Mouse (Mus musculus): ENCODE results near the gene Azin2. TPM values are rescaled to one million over a fixed set of nuclear protein-coding genes. Genes with fewer than 3 reads are reported as not detected.

Gene Azin2
- 10 to 100 TPM; 27.7 to 31.0 TPM for total RNA-seq (2021)
- long read RNA-seq, transcript Azin2-201 (11 exons, 2,063 nt) = major isoform, 14 of 40 reads
- long read RNA-seq, partial matches to known transcripts = 10 of 40 reads
- long read RNA-seq, other reads (novel, unspliced or antisense) = 13 of 40 reads

- DNase-seq (ENCODE audit: low spot score in 2 of 2) = peak; percentile 90 to 94
These were observed at the start of gene Azin2 for GRCm38 (mm10) chr4:128962029-128962925. TSS of gene Azin2 (minus strand) at chr4:128962442.

GRCm38 (mm10) chr4:129011604-129012121 lies 49.4 kb upstream of the Azin2 start:
- no peak for DNase-seq (ENCODE audit: low spot score in 2 of 2)

- DNase-seq (ENCODE audit: low spot score in 2 of 2) = no peak
These were observed 47.3 kb upstream of the Azin2 start for GRCm38 (mm10) chr4:129009521-129009920.

GRCm38 (mm10) chr4:129008672-129009071 lies 46.4 kb upstream of the Azin2 start:
- DNase-seq (ENCODE audit: low spot score in 2 of 2) = no peak

GRCm38 (mm10) chr4:129008006-129008519 lies 45.8 kb upstream of the Azin2 start:
- DNase-seq (ENCODE audit: low spot score in 2 of 2) = no peak

- DNase-seq (ENCODE audit: low spot score in 2 of 2) = no peak
These were observed 41.5 kb upstream of the Azin2 start for GRCm38 (mm10) chr4:129003720-129004119.

- DNase-seq (ENCODE audit: low spot score in 2 of 2) = no peak
These were observed 38.5 kb upstream of the Azin2 start for GRCm38 (mm10) chr4:129000786-129001185.

- no peak for DNase-seq (ENCODE audit: low spot score in 2 of 2)
These were observed 36.2 kb upstream of the Azin2 start for GRCm38 (mm10) chr4:128998401-128998800.

- no peak for DNase-seq (ENCODE audit: low spot score in 2 of 2)
These were observed 35.0 kb upstream of the Azin2 start for GRCm38 (mm10) chr4:128997258-128997657.

- no peak for DNase-seq (ENCODE audit: low spot score in 2 of 2)
These were observed 33.0 kb upstream of the Azin2 start for GRCm38 (mm10) chr4:128995238-128995637.

- no peak for DNase-seq (ENCODE audit: low spot score in 2 of 2)
These were observed 31.4 kb upstream of the Azin2 start for GRCm38 (mm10) chr4:128993675-128994074.

- DNase-seq (ENCODE audit: low spot score in 2 of 2) = peak; percentile 98 to 99
These were observed 30.9 kb upstream of the Azin2 start for GRCm38 (mm10) chr4:128993025-128993662.

- no peak for DNase-seq (ENCODE audit: low spot score in 2 of 2)
These were observed 29.9 kb upstream of the Azin2 start for GRCm38 (mm10) chr4:128992176-128992575.

- no peak for DNase-seq (ENCODE audit: low spot score in 2 of 2)
These were observed 29.3 kb upstream of the Azin2 start, which contains the start of gene Ak2 for GRCm38 (mm10) chr4:128991500-128992008. TSS of gene Ak2 (plus strand) at chr4:128991958.

GRCm38 (mm10) chr4:128989678-128990077 lies 27.4 kb upstream of the Azin2 start:
- DNase-seq (ENCODE audit: low spot score in 2 of 2) = no peak

GRCm38 (mm10) chr4:128988911-128989310 lies 26.7 kb upstream of the Azin2 start:
- no peak for DNase-seq (ENCODE audit: low spot score in 2 of 2)

GRCm38 (mm10) chr4:128984600-128984999 lies 22.4 kb upstream of the Azin2 start:
- DNase-seq (ENCODE audit: low spot score in 2 of 2) = no peak

GRCm38 (mm10) chr4:128983656-128984055 lies 21.4 kb upstream of the Azin2 start:
- no peak for DNase-seq (ENCODE audit: low spot score in 2 of 2)

- no peak for DNase-seq (ENCODE audit: low spot score in 2 of 2)
These were observed 20.9 kb upstream of the Azin2 start for GRCm38 (mm10) chr4:128983151-128983550.

GRCm38 (mm10) chr4:128981833-128982180 lies 19.6 kb upstream of the Azin2 start:
- no peak for DNase-seq (ENCODE audit: low spot score in 2 of 2)

Measured in layer of hippocampus, postnatal 10 days (tissue).